Mouse (Mus musculus): Measurements from ENCODE around the gene Npdc1. TPM values are rescaled to one million over a fixed set of nuclear protein-coding genes. Genes with fewer than 3 reads are reported as not detected.

Npdc1 gene
- total and polyA plus RNA-seq, 3 experiments: 0.49 to 5.5 TPM; not detected in 1

- no peak for TF ChIP-seq KAT2A (IDR thresholded peaks at IDR 0.05; ENCODE audit: insufficient replicate concordance, low read length)
- peak; percentile 21 for TF ChIP-seq RAD21 (IDR thresholded peaks at IDR 0.05; ENCODE audit: low read depth, low read length)
- TF ChIP-seq ELF1 (IDR thresholded peaks at IDR 0.05; ENCODE audit: low read depth, low read length): 0 out of 2 replicates have a peak, but pooled peaks have one; percentile 8
- no peak for TF ChIP-seq MAFK (IDR thresholded peaks at IDR 0.05; ENCODE audit: insufficient replicate concordance, low read length)
Observed at GRCm38 (mm10) chr2:25428442-25429236, 29.5 kb downstream of the Npdc1 start, which contains the start of gene Abca2 (continued).

GRCm38 (mm10) chr2:25429435-25430180 lies 30.5 kb downstream of the Npdc1 start:
- DNase-seq (ENCODE audit: extremely low read depth): no peak
- peak overlapping the region; percentile 67; the same call in 1 of the 2 replicates for H3K9ac ChIP-seq (ENCODE audit: insufficient read depth, low read depth)
- peak overlapping the region in 2 of 3 experiments; percentile 71 to 73 for H3K4me3 ChIP-seq (replicated peaks in 1 of 3; ENCODE audit: low read depth in 2 of 3, low read length in 2 of 3, poor library complexity in 1 of 3)
- dilution Hi-C loops (cut with MboI; ENCODE audit: extremely low pct_ligation_motif_present, extremely low pct_unique_long_range_greater_than_20kb, low sequenced_read_pairs) (no loop called here), in situ Hi-C loops (cut with MboI; ENCODE audit: low pct_ligation_motif_present, low pct_unique_long_range_greater_than_20kb, low sequenced_read_pairs) (loop anchor here (5.0 to 10.0 kb wide), 2 partner anchors 48 to 125 kb away; partner anchors contain the start of gene Edf1)
- H3K4me2 ChIP-seq (ENCODE audit: insufficient read depth, low read depth, poor library complexity, severe bottlenecking): peak overlapping the region; percentile 71
- TF ChIP-seq KAT2A (IDR thresholded peaks at IDR 0.05; ENCODE audit: insufficient replicate concordance, low read length): no peak
- TF ChIP-seq ZMIZ1 (IDR thresholded peaks at IDR 0.05; ENCODE audit: low read depth, low read length): no peak
- no peak for TF ChIP-seq BHLHE40 (IDR thresholded peaks at IDR 0.05; ENCODE audit: low read depth, low read length)
- TF ChIP-seq ZNF384 (IDR thresholded peaks at IDR 0.05; ENCODE audit: low read depth, low read length): no peak
- no peak for TF ChIP-seq JUN (IDR thresholded peaks at IDR 0.05; ENCODE audit: insufficient read depth, low read depth, low read length)
- no peak for TF ChIP-seq E2F4 (IDR thresholded peaks at IDR 0.05; ENCODE audit: insufficient replicate concordance, low read depth, low read length)
- TF ChIP-seq GABPA (IDR thresholded peaks at IDR 0.05; ENCODE audit: insufficient replicate concordance, low read depth, low read length): no peak
- no peak for TF ChIP-seq ZC3H11A (IDR thresholded peaks at IDR 0.05; ENCODE audit: low read depth, low read length)
- TF ChIP-seq MAZ (IDR thresholded peaks at IDR 0.05; ENCODE audit: low read depth, low read length): no peak
- no peak for TF ChIP-seq EP300 (IDR thresholded peaks at IDR 0.05; ENCODE audit: low read length)
- no peak for TF ChIP-seq ETS1 (conservative IDR thresholded peaks at IDR 0.05; ENCODE audit: low read depth, low read length)
- no peak for TF ChIP-seq MAX (IDR thresholded peaks at IDR 0.05; ENCODE audit: low read length)
- no peak for TF ChIP-seq CHD1 (IDR thresholded peaks at IDR 0.05; ENCODE audit: low read depth, low read length)
- TF ChIP-seq IRF4 (IDR thresholded peaks at IDR 0.05; ENCODE audit: low read depth, low read length): no peak
- TF ChIP-seq POLR2AphosphoS2 (IDR thresholded peaks at IDR 0.05; ENCODE audit: low read depth, low read length): no peak
- TF ChIP-seq MXI1 (IDR thresholded peaks at IDR 0.05; ENCODE audit: low read depth, low read length): no peak
- TF ChIP-seq JUND (conservative IDR thresholded peaks at IDR 0.05; ENCODE audit: low read depth, low read length): no peak
- H3K4me1 ChIP-seq (ENCODE audit: control insufficient read depth in 1 of 2, insufficient read depth in 2 of 2): peaks cover 27 to 51% of the 10 kb centered on the region in 2 experiments
- H3K27ac ChIP-seq (ENCODE audit: insufficient read depth, low read depth): no peak overlapping the region
- peaks cover 3% of the 10 kb centered on the region for H3K9me3 ChIP-seq (replicated peaks; ENCODE audit: low read length)
- H3K27me3 ChIP-seq (replicated peaks): no peaks in the 10 kb centered on the region
- peaks cover 4 to 43% of the 10 kb centered on the region in 2 experiments for H3K36me3 ChIP-seq (replicated peaks in 1 of 2; ENCODE audit: control insufficient read depth in 1 of 2, insufficient read depth in 1 of 2, low read length in 1 of 2)
- no peaks in the 10 kb centered on the region for H3K79me2 ChIP-seq (replicated peaks; ENCODE audit: control insufficient read depth, extremely low read depth, insufficient read depth, poor library complexity, severe bottlenecking)
